Mouse (Mus musculus): Measurements from ENCODE around the gene Swap70. TPM values are rescaled to one million over a fixed set of nuclear protein-coding genes. Genes with fewer than 3 reads are reported as not detected.

Swap70 gene
- polyA plus RNA-seq, 1 experiment from 2014 or later, result 32.0 TPM

DNA sequence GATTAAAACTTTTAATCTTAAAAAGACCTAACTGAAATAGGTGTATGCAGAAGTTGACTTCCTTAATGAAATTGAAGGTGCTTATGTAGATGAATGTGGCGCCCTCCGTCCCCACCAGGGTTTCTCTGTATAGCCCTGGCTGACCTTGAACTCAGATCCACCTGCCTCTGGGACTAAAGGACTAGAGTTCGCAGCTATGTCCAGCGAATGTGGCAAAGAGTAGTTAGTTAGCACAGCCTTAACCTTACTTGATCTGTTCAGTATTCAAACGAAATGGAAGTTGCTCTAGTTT, 20.7 kb downstream of the Swap70 start:
- H3K27ac ChIP-seq, result no peak overlapping the region
- peaks cover 27% of the 10 kb centered on the region for H3K36me3 ChIP-seq (replicated peaks)
- 93% methylated on average over 5 of the region's 5 CpGs for WGBS
- H3K27me3 ChIP-seq (ENCODE audit: poor library complexity, severe bottlenecking), result no peaks in the 10 kb centered on the region
- DNase-seq (ENCODE audit: extremely low spot score, low spot score), result no peak
- H3K4me1 ChIP-seq, result peaks cover 17% of the 10 kb centered on the region
- H3K4me3 ChIP-seq, result no peak overlapping the region
- no peaks in the 10 kb centered on the region for H3K9me3 ChIP-seq

- H3K27me3 ChIP-seq (ENCODE audit: poor library complexity, severe bottlenecking), result no peaks in the 10 kb centered on the region
- H3K36me3 ChIP-seq (replicated peaks), result peaks cover 32% of the 10 kb centered on the region
- no peak overlapping the region for H3K27ac ChIP-seq
- no peaks in the 10 kb centered on the region for H3K9me3 ChIP-seq
- H3K4me3 ChIP-seq, result no peak overlapping the region
- no peak for DNase-seq (ENCODE audit: extremely low spot score, low spot score)
- H3K4me1 ChIP-seq, result no peaks in the 10 kb centered on the region; the same call in 1 of the 2 replicates
- WGBS, result 95% methylated on average over 9 of the region's 9 CpGs
Measured at GRCm38 (mm10) chr7:110245128-110245527, 23.6 kb downstream of the Swap70 start.

DNA sequence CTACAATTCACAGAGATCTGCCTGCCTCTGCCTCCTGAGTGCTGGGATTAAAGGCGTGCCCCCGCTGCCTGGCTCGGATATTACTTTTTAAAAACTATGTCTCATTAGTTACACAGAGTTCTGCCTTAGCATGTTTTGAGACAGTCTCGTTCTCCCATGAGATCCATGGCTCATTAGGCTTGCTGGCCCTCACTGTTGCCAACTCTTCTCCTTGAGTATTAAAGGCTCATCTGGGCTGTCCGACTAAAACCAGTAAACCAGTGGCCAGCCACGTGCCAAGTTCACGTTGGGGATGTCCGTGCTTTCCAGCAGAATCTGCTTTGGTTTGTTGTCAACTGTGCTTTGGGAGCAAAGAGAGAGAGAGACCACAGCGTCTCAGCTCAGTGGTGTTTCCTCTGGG, 25.0 kb downstream of the Swap70 start:
- H3K36me3 ChIP-seq (replicated peaks), result peaks cover 34% of the 10 kb centered on the region
- WGBS, result 90% methylated on average over 9 of the region's 9 CpGs
- no peak overlapping the region for H3K27ac ChIP-seq
- H3K9me3 ChIP-seq, result no peaks in the 10 kb centered on the region
- H3K4me1 ChIP-seq, result no peaks in the 10 kb centered on the region; the same call in 1 of the 2 replicates
- no peak for DNase-seq (ENCODE audit: extremely low spot score, low spot score)
- H3K27me3 ChIP-seq (ENCODE audit: poor library complexity, severe bottlenecking), result no peaks in the 10 kb centered on the region
- no peak overlapping the region for H3K4me3 ChIP-seq

DNA sequence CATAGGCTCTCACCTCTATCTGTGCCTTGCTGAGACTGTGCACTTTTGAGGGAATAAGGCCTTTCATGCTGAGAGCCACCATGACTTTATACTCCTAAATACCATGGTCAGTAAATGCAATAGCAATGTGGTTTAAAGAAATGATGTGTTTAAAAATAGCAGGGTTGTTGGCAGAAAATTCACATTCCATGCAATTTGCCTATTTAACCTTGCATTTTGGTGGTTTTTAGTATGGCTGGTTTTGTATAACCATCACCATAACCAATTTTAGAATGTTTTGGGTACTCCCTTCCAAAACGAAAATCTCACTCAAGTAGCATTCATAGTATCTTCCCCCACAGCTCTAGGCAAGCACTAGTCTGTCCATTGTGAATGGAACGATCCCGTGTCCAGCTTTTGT, 26.3 kb downstream of the Swap70 start:
- no peak overlapping the region for H3K27ac ChIP-seq
- H3K9me3 ChIP-seq, result no peaks in the 10 kb centered on the region
- no peaks in the 10 kb centered on the region for H3K4me1 ChIP-seq
- no peaks in the 10 kb centered on the region for H3K27me3 ChIP-seq (ENCODE audit: poor library complexity, severe bottlenecking)
- 92% methylated on average over 3 of the region's 3 CpGs for WGBS
- H3K36me3 ChIP-seq (replicated peaks), result peaks cover 43% of the 10 kb centered on the region
- DNase-seq (ENCODE audit: extremely low spot score, low spot score), result no peak
- no peak overlapping the region for H3K4me3 ChIP-seq

DNA sequence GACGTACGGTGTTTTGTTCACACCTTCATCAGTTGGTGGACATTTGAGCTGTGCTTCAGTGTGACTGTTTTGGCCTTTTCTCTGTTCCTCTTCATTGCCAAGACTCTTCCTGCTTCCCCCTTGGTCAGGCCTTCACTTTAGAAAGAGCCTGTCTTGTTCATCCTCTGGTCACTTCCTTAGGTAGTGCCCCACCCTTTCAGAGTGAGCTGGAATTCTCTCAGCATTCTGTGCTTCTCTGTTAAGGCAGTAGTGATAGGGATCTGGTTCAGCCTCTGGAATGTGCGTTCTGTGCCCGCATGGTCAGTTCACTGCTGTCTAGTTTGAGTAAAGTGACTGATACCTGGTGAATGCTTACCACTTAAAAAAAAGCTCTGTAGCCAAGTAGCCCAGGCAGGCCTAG, 27.2 kb downstream of the Swap70 start:
- WGBS, result 97% methylated on average over 4 of the region's 4 CpGs
- no peak for DNase-seq (ENCODE audit: extremely low spot score, low spot score)
- H3K27me3 ChIP-seq (ENCODE audit: poor library complexity, severe bottlenecking), result no peaks in the 10 kb centered on the region
- no peaks in the 10 kb centered on the region for H3K9me3 ChIP-seq
- H3K27ac ChIP-seq, result no peak overlapping the region
- H3K4me1 ChIP-seq, result no peaks in the 10 kb centered on the region
- H3K4me3 ChIP-seq, result no peak overlapping the region
- H3K36me3 ChIP-seq (replicated peaks), result peaks cover 49% of the 10 kb centered on the region

DNA sequence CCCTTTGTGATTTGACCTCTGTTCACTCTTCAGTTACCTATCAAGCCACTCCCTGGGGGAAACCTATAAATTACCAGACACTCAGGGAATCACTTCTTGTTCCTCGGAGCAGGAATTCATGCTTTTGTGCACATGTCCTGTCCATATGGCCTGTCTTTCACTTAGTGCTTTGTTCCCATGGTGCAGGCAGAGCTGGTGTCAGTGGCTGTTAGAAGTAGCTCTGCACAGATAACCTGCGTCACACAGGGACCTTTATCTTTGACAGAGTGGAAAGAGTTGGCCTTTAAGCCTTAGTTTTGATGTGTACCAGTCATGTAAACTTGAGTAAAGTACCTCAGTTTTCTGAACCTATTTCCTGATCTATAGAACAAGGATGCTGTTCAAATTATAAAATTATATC, 32.4 kb downstream of the Swap70 start:
- H3K27me3 ChIP-seq (ENCODE audit: poor library complexity, severe bottlenecking), result no peaks in the 10 kb centered on the region
- H3K9me3 ChIP-seq, result no peaks in the 10 kb centered on the region
- peaks cover 22% of the 10 kb centered on the region for H3K36me3 ChIP-seq (replicated peaks)
- 93% methylated on average over 2 of the region's 2 CpGs for WGBS
- H3K27ac ChIP-seq, result no peak overlapping the region
- H3K4me1 ChIP-seq, result no peaks in the 10 kb centered on the region
- no peak overlapping the region for H3K4me3 ChIP-seq
- no peak for DNase-seq (ENCODE audit: extremely low spot score, low spot score)

- 88% methylated on average over 5 of the region's 5 CpGs for WGBS
- Histone ChIP-seq H3K4me3 (no peak overlapping the region), H3K27me3 (ENCODE audit: poor library complexity, severe bottlenecking) (no peaks in the 10 kb centered on the region), H3K36me3 (replicated peaks) (peaks cover 22% of the 10 kb centered on the region), H3K27ac (no peak overlapping the region), H3K4me1 (no peaks in the 10 kb centered on the region), H3K9me3 (no peaks in the 10 kb centered on the region)
- DNase-seq (ENCODE audit: extremely low spot score, low spot score), result no peak
Measured at GRCm38 (mm10) chr7:110254395-110254794, 32.9 kb downstream of the Swap70 start.

- WGBS, result 88% methylated on average over 2 of the region's 2 CpGs
- H3K27ac ChIP-seq, result no peak overlapping the region
- no peaks in the 10 kb centered on the region for H3K27me3 ChIP-seq (ENCODE audit: poor library complexity, severe bottlenecking)
- no peaks in the 10 kb centered on the region for H3K9me3 ChIP-seq
- H3K36me3 ChIP-seq (replicated peaks), result peaks cover 17% of the 10 kb centered on the region
- no peaks in the 10 kb centered on the region for H3K4me1 ChIP-seq
- no peak for DNase-seq (ENCODE audit: extremely low spot score, low spot score)
- H3K4me3 ChIP-seq, result no peak overlapping the region
Measured at GRCm38 (mm10) chr7:110257059-110257458, 35.5 kb downstream of the Swap70 start.

DNA sequence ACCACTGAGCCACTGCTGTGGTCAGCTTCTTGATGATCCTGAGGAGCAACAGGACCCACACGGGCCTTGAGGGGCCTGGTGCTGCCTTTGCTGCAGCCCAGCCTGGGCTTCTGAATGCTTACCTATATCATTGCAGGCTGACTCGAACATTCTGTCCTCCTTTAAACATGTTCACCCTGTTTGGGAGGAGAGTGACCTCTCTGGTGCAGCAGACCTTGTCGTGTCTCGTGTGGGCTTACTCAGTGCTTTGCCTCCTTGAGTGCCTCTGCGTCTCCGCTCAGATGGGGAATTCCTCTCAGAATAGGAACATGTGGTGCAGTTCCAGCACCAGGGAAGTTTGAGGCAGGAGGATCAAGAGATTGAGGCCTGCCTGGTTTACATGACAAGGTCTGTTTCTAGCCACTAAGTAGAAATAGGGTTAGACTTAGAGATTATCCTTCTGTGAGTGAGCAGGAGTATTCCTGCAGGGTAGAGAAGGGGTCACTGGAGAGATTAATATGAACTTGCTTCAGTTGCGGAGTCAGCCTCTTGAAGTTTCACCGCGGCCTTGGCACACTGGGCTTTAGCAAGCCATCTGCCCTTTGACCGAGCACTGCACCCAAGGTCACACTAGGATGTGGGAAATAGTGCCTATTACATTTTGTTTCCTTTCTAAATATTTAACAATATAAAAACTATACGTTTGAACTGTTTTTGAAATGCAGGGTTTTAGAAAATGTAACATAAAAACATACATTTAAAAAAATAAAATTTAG, 36.9 kb downstream of the Swap70 start:
- no peak overlapping the region for H3K4me3 ChIP-seq
- no peak overlapping the region for H3K27ac ChIP-seq
- H3K9me3 ChIP-seq, result no peaks in the 10 kb centered on the region
- 91% methylated on average over 11 of the region's 11 CpGs for WGBS
- no peak for DNase-seq (ENCODE audit: extremely low spot score, low spot score)
- H3K36me3 ChIP-seq (replicated peaks), result peaks cover 5% of the 10 kb centered on the region
- H3K27me3 ChIP-seq (ENCODE audit: poor library complexity, severe bottlenecking), result no peaks in the 10 kb centered on the region
- H3K4me1 ChIP-seq, result no peaks in the 10 kb centered on the region

DNA sequence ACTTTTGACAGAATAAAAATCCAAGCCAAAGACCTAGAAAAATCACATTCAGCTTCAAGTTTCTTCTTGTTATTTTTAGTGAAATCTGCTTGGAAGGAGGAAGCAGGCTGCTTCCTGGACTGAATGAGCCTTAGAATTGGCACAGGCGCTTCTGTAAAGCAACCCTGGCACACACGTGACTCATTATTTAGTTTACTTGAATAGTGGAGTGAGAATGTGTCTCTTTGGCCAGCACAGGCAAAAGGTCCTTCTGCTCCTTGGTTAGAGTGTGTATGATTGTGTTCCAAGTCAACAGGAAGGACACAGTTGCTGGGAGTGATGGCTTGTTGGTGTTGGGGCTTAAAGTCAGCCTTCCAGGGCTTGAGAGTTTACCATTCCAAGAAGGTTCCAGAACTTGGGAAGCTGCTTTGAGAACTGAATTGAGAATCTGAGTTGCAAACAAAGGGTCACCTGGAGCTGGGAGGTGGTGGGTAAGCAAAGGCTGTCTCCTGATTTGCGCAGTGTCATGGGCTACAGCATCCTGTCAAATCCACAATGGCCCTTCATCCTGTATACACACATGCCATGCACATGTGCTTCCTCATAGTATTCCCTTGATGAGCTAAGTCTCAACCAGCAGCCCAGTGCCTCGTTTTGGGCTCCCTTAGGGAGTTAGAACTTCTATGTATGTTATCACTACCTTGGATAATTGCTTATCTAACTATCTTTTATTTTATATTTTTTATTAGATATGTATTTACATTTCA, 38.6 kb downstream of the Swap70 start:
- 88% methylated on average over 4 of the region's 4 CpGs for WGBS
- Histone ChIP-seq H3K9me3 (no peaks in the 10 kb centered on the region), H3K27me3 (ENCODE audit: poor library complexity, severe bottlenecking) (no peaks in the 10 kb centered on the region), H3K4me1 (no peaks in the 10 kb centered on the region), H3K36me3 (replicated peaks) (peaks cover 3% of the 10 kb centered on the region), H3K4me3 (no peak overlapping the region), H3K27ac (no peak overlapping the region)
- DNase-seq (ENCODE audit: extremely low spot score, low spot score), result no peak

DNA sequence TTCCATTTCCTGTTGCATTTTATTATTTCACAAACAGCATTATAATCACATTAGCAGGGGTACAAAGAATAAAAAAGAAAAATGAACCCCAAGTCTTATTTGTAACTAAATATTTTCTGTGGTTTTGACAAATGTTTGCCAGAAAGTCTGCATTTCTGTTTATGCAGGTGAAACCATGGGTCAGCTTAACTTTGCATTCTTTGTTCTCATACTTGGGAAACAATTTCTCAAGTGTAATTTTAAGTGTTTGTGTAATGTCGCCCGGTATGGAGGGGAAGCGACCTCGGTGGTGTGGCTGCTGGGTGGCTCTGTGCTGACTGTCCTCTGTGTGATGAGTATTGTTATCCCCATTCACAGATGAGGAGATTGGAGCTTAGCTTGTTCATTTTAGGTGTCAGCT, 40.3 kb downstream of the Swap70 start:
- peaks cover 4% of the 10 kb centered on the region for H3K36me3 ChIP-seq (replicated peaks)
- H3K9me3 ChIP-seq, result no peaks in the 10 kb centered on the region
- WGBS, result 86% methylated on average over 4 of the region's 4 CpGs
- H3K27me3 ChIP-seq (ENCODE audit: poor library complexity, severe bottlenecking), result no peaks in the 10 kb centered on the region
- no peaks in the 10 kb centered on the region for H3K4me1 ChIP-seq
- H3K27ac ChIP-seq, result no peak overlapping the region
- no peak for DNase-seq (ENCODE audit: extremely low spot score, low spot score)
- no peak overlapping the region for H3K4me3 ChIP-seq

GRCm38 (mm10) chr7:110262661-110263060, 41.1 kb downstream of the Swap70 start:
- WGBS, result 84% methylated on average over 1 of the region's 1 CpGs
- peaks cover 10% of the 10 kb centered on the region for H3K36me3 ChIP-seq (replicated peaks)
- H3K4me1 ChIP-seq, result no peaks in the 10 kb centered on the region
- DNase-seq (ENCODE audit: extremely low spot score, low spot score), result no peak
- H3K9me3 ChIP-seq, result no peaks in the 10 kb centered on the region
- no peaks in the 10 kb centered on the region for H3K27me3 ChIP-seq (ENCODE audit: poor library complexity, severe bottlenecking)
- no peak overlapping the region for H3K27ac ChIP-seq
- no peak overlapping the region for H3K4me3 ChIP-seq

GRCm38 (mm10) chr7:110263474-110263873, 42.0 kb downstream of the Swap70 start:
- Histone ChIP-seq H3K9me3 (no peaks in the 10 kb centered on the region), H3K4me1 (no peaks in the 10 kb centered on the region), H3K27me3 (ENCODE audit: poor library complexity, severe bottlenecking) (no peaks in the 10 kb centered on the region), H3K36me3 (replicated peaks) (peaks cover 10% of the 10 kb centered on the region), H3K27ac (no peak overlapping the region), H3K4me3 (no peak overlapping the region)
- 85% methylated on average over 1 of the region's 1 CpGs for WGBS
- no peak for DNase-seq (ENCODE audit: extremely low spot score, low spot score)
